Mouse (Mus musculus) MEL (cell line): ENCODE results near the gene Kif26b.

Experiments used
- CHD1 ChIP-seq: IDR thresholded peaks from 2 replicates; pipeline ENCODE4 v1.6.1; 2012; ENCODE audit warnings: low read depth, mild to moderate bottlenecking, inconsistent platforms, low read length, improper control_type of control experiment
- CTCF ChIP-seq, 3 experiments: IDR thresholded peaks in 2 of 3; conservative IDR thresholded peaks in 1 of 3; 2 replicates each; pipeline ENCODE4 v1.5.1; 2011 to 2012; ENCODE audit warnings: low read length in 3 of 3, low read depth in 2 of 3, mild to moderate bottlenecking in 2 of 3, improper control_type of control experiment in 1 of 3, inconsistent platforms in 1 of 3, mixed read lengths in 1 of 3, moderate library complexity in 1 of 3; ENCODE audit not compliant: control insufficient read depth in 1 of 3, insufficient read depth in 1 of 3, poor library complexity in 1 of 3, severe bottlenecking in 1 of 3
- EP300 ChIP-seq, 2 experiments: IDR thresholded peaks; 2 replicates each; pipeline ENCODE4 v1.6.1; 2011; ENCODE audit warnings: improper control_type of control experiment in 2 of 2, low read length in 2 of 2, low read depth in 1 of 2, mild to moderate bottlenecking in 1 of 2
- GATA1 ChIP-seq: IDR thresholded peaks from 2 replicates; pipeline ENCODE4 v1.6.1; 2011; ENCODE audit warnings: low read depth, low read length, improper control_type of control experiment
- MAFK ChIP-seq: IDR thresholded peaks from 2 replicates; pipeline ENCODE4 v1.6.1; 2011; ENCODE audit warnings: low read depth, mild to moderate bottlenecking, low read length, improper control_type of control experiment, borderline replicate concordance
- MAZ ChIP-seq: IDR thresholded peaks from 2 replicates; pipeline ENCODE4 v1.6.1; 2012; ENCODE audit warnings: low read depth, mild to moderate bottlenecking, inconsistent platforms, low read length, improper control_type of control experiment
- MYC ChIP-seq: IDR thresholded peaks from 2 replicates; pipeline ENCODE4 v1.6.1; 2011; ENCODE audit warnings: low read depth, mild to moderate bottlenecking, low read length, improper control_type of control experiment, moderate library complexity
- NELFE ChIP-seq: IDR thresholded peaks from 2 replicates; pipeline ENCODE4 v1.6.1; 2011; ENCODE audit warnings: low read depth, low read length, improper control_type of control experiment
- POLR2A ChIP-seq, 2 experiments: IDR thresholded peaks; 2 replicates each; pipeline ENCODE4 v1.6.1; 2011 to 2012; ENCODE audit warnings: low read length in 2 of 2, mild to moderate bottlenecking in 2 of 2, control low read depth in 1 of 2, improper control_type of control experiment in 1 of 2, low read depth in 1 of 2, moderate library complexity in 1 of 2; ENCODE audit not compliant: control insufficient read depth in 1 of 2, insufficient read depth in 1 of 2, poor library complexity in 1 of 2
- POLR2AphosphoS2 ChIP-seq: IDR thresholded peaks from 2 replicates; pipeline ENCODE4 v1.6.1; 2011; ENCODE audit warnings: low read length, improper control_type of control experiment
- RAD21 ChIP-seq: IDR thresholded peaks from 2 replicates; pipeline ENCODE4 v1.6.1; 2011; ENCODE audit warnings: mild to moderate bottlenecking, low read depth, low read length, improper control_type of control experiment
- USF1 ChIP-seq: IDR thresholded peaks from 2 replicates; pipeline ENCODE4 v1.6.1; 2014; ENCODE audit warnings: low read depth, mild to moderate bottlenecking, inconsistent platforms, low read length, improper control_type of control experiment, moderate library complexity

GRCm38 (mm10) chr1:178621301-178621700 lies 92.4 kb downstream of the Kif26b start:
- no peak for TF ChIP-seq POLR2AphosphoS2
- TF ChIP-seq POLR2A (IDR thresholded peaks at IDR 0.05; ENCODE audit: control insufficient read depth in 1 of 2, insufficient read depth in 1 of 2, low read depth in 1 of 2, low read length in 2 of 2, poor library complexity in 1 of 2) = no peak
- no peak for TF ChIP-seq GATA1
- no peak for TF ChIP-seq MYC
- TF ChIP-seq CTCF (IDR thresholded peaks at IDR 0.05 in 2 of 3, conservative IDR thresholded peaks at IDR 0.05 in 1 of 3; ENCODE audit: control insufficient read depth in 1 of 3, insufficient read depth in 1 of 3, low read depth in 2 of 3, low read length in 3 of 3, poor library complexity in 1 of 3, severe bottlenecking in 1 of 3) = no peak
- no peak for TF ChIP-seq MAZ
- TF ChIP-seq RAD21 = no peak
- no peak for TF ChIP-seq USF1
- TF ChIP-seq NELFE = no peak
- TF ChIP-seq CHD1 = no peak
- no peak for TF ChIP-seq MAFK
- no peak for TF ChIP-seq EP300 (IDR thresholded peaks at IDR 0.05; ENCODE audit: low read depth in 1 of 2, low read length in 2 of 2)
